Mouse (Mus musculus) kidney, adult 2 months (tissue): ENCODE measurements at regions not wholly inside any gene's neighbourhood (a gene's known extent, or its start where the extent isn't known, plus 50 kb on each side); places are given as distances from the start of the nearest gene placed in this dataset.

Source experiments
- DNase-seq: peaks from one replicate; pipeline ENCODE4 v3.0.0; 2021
- H3K27ac ChIP-seq: fragments of 200-500 bp; 2 replicates; pipeline ENCODE4 v1.5.1; 2012; ENCODE audit warnings: low read depth, low read length, control low read depth, inconsistent platforms; ENCODE audit not compliant: insufficient read depth
- H3K27me3 ChIP-seq: fragments of 200-500 bp; replicated peaks from 2 replicates; pipeline ENCODE4 v1.6.1; 2012; ENCODE audit warnings: mild to moderate bottlenecking, moderate library complexity, low read length, inconsistent platforms; ENCODE audit not compliant: control insufficient read depth, insufficient read depth
- H3K36me3 ChIP-seq: fragments of 200-500 bp; 2 replicates; pipeline ENCODE4 v1.6.1; 2012; ENCODE audit warnings: mild to moderate bottlenecking, moderate library complexity, low read length, inconsistent platforms; ENCODE audit not compliant: control insufficient read depth, insufficient read depth
- H3K4me1 ChIP-seq: fragments of 200-500 bp; 2 replicates; pipeline ENCODE4 v1.6.1; 2011; ENCODE audit warnings: low read length; ENCODE audit not compliant: control insufficient read depth, insufficient read depth
- H3K4me3 ChIP-seq: fragments of 200-500 bp; 2 replicates; pipeline ENCODE4 v1.5.1; 2011; ENCODE audit warnings: mild to moderate bottlenecking, low read depth, low read length, control low read depth; ENCODE audit not compliant: insufficient read depth
- CTCF ChIP-seq: fragments of 200-500 bp; conservative IDR thresholded peaks from 2 replicates; pipeline ENCODE4 v1.5.1; 2011; ENCODE audit warnings: low read depth, mild to moderate bottlenecking, control low read depth, low read length, moderate library complexity, mixed read lengths; ENCODE audit not compliant: insufficient read depth, insufficient read length
- POLR2A ChIP-seq: fragments of 200-500 bp; IDR thresholded peaks from one replicate; pipeline ENCODE4 v1.6.1; 2011; ENCODE audit warnings: low read depth, low read length, control low read depth
- WGBS: fragments of 180-500 bp; shearing (Covaris S2); methylation state at CpG from one replicate; pipeline ENCODE4 v1.1.7; 2018; 5-methylcytosine and 5-hydroxymethylcytosine counted together

- TF ChIP-seq CTCF (no peak), POLR2A (no peak)
- no peak overlapping the region for H3K4me3 ChIP-seq
- H3K36me3 ChIP-seq: no peaks in the 10 kb centered on the region
- peak; percentile 61 for DNase-seq
- WGBS: 56% methylated on average over 1 of the region's 1 CpGs
- no peaks in the 10 kb centered on the region for H3K27me3 ChIP-seq
- H3K27ac ChIP-seq: no peak overlapping the region
- H3K4me1 ChIP-seq: no peaks in the 10 kb centered on the region; the same call in 1 of the 2 replicates
Measured at GRCm38 (mm10) chr2:123506162-123506561, 583.6 kb upstream of the Sema6d start.

GRCm38 (mm10) chr2:123507095-123507494, 582.7 kb upstream of the Sema6d start:
- peak; percentile 41 for DNase-seq
- no peaks in the 10 kb centered on the region; the same call in 1 of the 2 replicates for H3K4me1 ChIP-seq
- H3K36me3 ChIP-seq: no peaks in the 10 kb centered on the region
- H3K27me3 ChIP-seq: no peaks in the 10 kb centered on the region
- H3K27ac ChIP-seq: no peak overlapping the region
- H3K4me3 ChIP-seq: no peak overlapping the region
- TF ChIP-seq CTCF (no peak), POLR2A (no peak)

- Histone ChIP-seq H3K4me1 (no peaks in the 10 kb centered on the region), H3K27me3 (no peaks in the 10 kb centered on the region), H3K27ac (no peak overlapping the region), H3K36me3 (no peaks in the 10 kb centered on the region), H3K4me3 (no peak overlapping the region)
- no peak for DNase-seq
- TF ChIP-seq CTCF: no peak
- TF ChIP-seq POLR2A: no peak
- 44% methylated on average over 1 of the region's 1 CpGs for WGBS
Measured at GRCm38 (mm10) chr2:123528915-123529314, 560.9 kb upstream of the Sema6d start.

GRCm38 (mm10) chr2:123532946-123533791, 556.6 kb upstream of the Sema6d start:
- WGBS: 78% methylated on average over 9 of the region's 9 CpGs
- H3K4me3 ChIP-seq: no peak overlapping the region
- no peak for DNase-seq
- no peaks in the 10 kb centered on the region for H3K36me3 ChIP-seq
- no peaks in the 10 kb centered on the region for H3K4me1 ChIP-seq
- no peaks in the 10 kb centered on the region; the same call in 1 of the 2 replicates for H3K27me3 ChIP-seq
- no peak overlapping the region for H3K27ac ChIP-seq
- TF ChIP-seq POLR2A (no peak), CTCF (no peak)

- DNase-seq: no peak
- Histone ChIP-seq H3K27ac (no peak overlapping the region), H3K27me3 (no peaks in the 10 kb centered on the region), H3K4me3 (no peak overlapping the region), H3K36me3 (no peaks in the 10 kb centered on the region), H3K4me1 (no peaks in the 10 kb centered on the region)
- 12% methylated on average over 1 of the region's 1 CpGs for WGBS
- TF ChIP-seq POLR2A: no peak
- TF ChIP-seq CTCF: no peak
Measured at GRCm38 (mm10) chr2:123551249-123551850, 538.4 kb upstream of the Sema6d start.

GRCm38 (mm10) chr2:123558123-123558650, 531.6 kb upstream of the Sema6d start:
- no peaks in the 10 kb centered on the region for H3K4me1 ChIP-seq
- no peaks in the 10 kb centered on the region for H3K36me3 ChIP-seq
- H3K4me3 ChIP-seq: no peak overlapping the region
- no peak for DNase-seq
- no peak for TF ChIP-seq CTCF
- TF ChIP-seq POLR2A: no peak
- no peak overlapping the region for H3K27ac ChIP-seq
- no peaks in the 10 kb centered on the region for H3K27me3 ChIP-seq
